Mouse (Mus musculus): ENCODE measurements at regions not wholly inside any gene's neighbourhood (a gene's known extent, or its start where the extent isn't known, plus 50 kb on each side); places are given as distances from the start of the nearest gene placed in this dataset.

DNA sequence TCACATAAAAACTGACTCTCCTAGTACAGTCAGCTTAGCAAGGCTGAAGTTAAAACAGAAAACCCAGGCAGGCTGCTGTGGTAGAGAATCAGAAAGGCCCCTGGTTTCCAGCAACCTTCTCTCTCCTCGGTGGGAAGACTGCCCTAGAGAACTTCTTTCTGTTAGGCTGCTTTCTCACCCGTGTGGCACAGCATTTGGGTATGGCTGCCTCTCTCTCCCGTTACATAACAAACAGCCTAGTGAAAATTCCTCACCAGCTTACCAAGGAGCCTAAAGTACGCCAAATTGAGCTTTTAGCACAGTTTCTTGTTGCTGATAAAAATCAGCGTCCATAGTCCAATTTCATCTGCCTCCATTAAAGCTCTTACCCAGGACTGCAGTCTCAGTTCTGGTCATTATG lies 92.8 kb upstream of the Mkln1 start:
- TF ChIP-seq CTCF (IDR thresholded peaks at IDR 0.05; ENCODE audit: extremely low read depth, insufficient read depth, low read length), result no peak
- no peak for TF ChIP-seq POLR2A (IDR thresholded peaks at IDR 0.05; ENCODE audit: extremely low read depth, insufficient read depth, low read length)

All from cortical plate, adult 2 months (tissue).